ENCODE assay signal across 1 mouse cellular context in the genomic region with DNA sequence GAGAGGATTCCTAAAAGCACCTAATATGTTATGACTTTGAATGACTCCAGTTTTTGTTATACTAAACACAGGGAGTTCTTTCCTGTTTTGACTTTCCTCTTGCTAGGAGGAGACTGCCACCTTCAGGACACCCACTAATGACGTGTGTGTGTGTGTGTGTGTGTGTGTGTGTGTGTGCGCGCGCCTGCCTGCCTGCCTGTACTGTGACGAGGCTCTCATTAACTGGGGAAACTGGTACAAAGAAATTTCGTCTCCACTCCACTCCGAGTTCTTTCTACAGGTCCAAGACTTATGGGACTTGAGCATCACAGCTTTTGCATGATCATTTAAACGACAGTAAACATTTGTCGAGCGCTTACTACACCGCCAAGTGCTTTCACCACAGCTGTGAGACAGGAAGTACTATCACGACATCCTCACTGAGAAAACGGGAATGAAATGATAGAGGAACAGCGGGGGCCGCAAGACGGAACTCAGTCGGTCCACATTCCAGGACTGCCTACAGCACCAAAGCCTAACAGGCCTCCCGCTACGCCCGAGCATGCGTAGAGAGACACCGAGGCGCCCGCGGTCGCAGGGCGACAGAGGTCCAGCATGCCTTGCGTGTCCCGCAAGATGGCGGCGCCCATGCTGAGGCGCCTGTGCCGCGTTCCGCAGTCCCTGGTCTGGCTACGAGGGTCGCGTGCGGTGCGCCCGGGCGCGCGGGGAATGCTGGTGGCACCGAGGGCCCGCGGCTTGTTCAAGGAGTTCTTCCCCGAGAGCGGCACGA.
TF ChIP-seq lines count a peak whose summit lies in the region.

A gene (plus strand): TSS at position 597 of the 769 bp plus-strand sequence.

TF ChIP-seq in CH12.LX, 34 proteins besides CTCF, POLR2A, EP300 and RAD21 (continued from another document):
- TF ChIP-seq PAX5 (IDR thresholded peaks at IDR 0.05; ENCODE audit: low read length) (no peak), TBP (conservative IDR thresholded peaks at IDR 0.05; ENCODE audit: low read depth, low read length) (peak; percentile 92), MEF2A (IDR thresholded peaks at IDR 0.05; ENCODE audit: borderline replicate concordance, low read depth, low read length) (peak; percentile 80; the same call in 1 of the 2 replicates), POLR2AphosphoS2 (IDR thresholded peaks at IDR 0.05; ENCODE audit: low read depth, low read length) (peak; percentile 91), ELF1 (IDR thresholded peaks at IDR 0.05; ENCODE audit: low read depth, low read length) (peak; percentile 68), USF2 (conservative IDR thresholded peaks at IDR 0.05; ENCODE audit: low read depth, low read length) (no peak), HCFC1 (IDR thresholded peaks at IDR 0.05; ENCODE audit: low read depth, low read length) (peak; percentile 90), JUND (conservative IDR thresholded peaks at IDR 0.05; ENCODE audit: low read depth, low read length) (peak; percentile 76), ZKSCAN1 (IDR thresholded peaks at IDR 0.05; ENCODE audit: borderline replicate concordance, low read depth, low read length) (no peak), CHD1 (IDR thresholded peaks at IDR 0.05; ENCODE audit: low read depth, low read length) (no peak), KAT2A (IDR thresholded peaks at IDR 0.05; ENCODE audit: insufficient replicate concordance, low read length) (peak; percentile 87; the same call in 1 of the 2 replicates), USF1 (IDR thresholded peaks at IDR 0.05; ENCODE audit: low read depth, low read length) (no peak), UBTF (IDR thresholded peaks at IDR 0.05; ENCODE audit: low read depth, low read length) (no peak), ZMIZ1 (IDR thresholded peaks at IDR 0.05; ENCODE audit: low read depth, low read length) (peak; percentile 97), SMC3 (IDR thresholded peaks at IDR 0.05; ENCODE audit: low read depth, low read length) (peak; percentile 88), E2F4 (IDR thresholded peaks at IDR 0.05; ENCODE audit: insufficient replicate concordance, low read depth, low read length) (0 out of 2 replicates have a peak, but pooled peaks have one; percentile 34), CHD2 (IDR thresholded peaks at IDR 0.05; ENCODE audit: low read length) (no peak), MAZ (IDR thresholded peaks at IDR 0.05; ENCODE audit: low read depth, low read length) (no peak), ZC3H11A (IDR thresholded peaks at IDR 0.05; ENCODE audit: low read depth, low read length) (peak; percentile 30; the same call in 1 of the 2 replicates), MYC (IDR thresholded peaks at IDR 0.05; ENCODE audit: low read depth, low read length) (peak; percentile 95), JUN (IDR thresholded peaks at IDR 0.05; ENCODE audit: insufficient read depth, low read depth, low read length) (peak; percentile 52), ZNF384 (IDR thresholded peaks at IDR 0.05; ENCODE audit: low read depth, low read length) (no peak), TCF12 (IDR thresholded peaks at IDR 0.05; ENCODE audit: low read depth, low read length) (peak; percentile 93), NELFE (IDR thresholded peaks at IDR 0.05; ENCODE audit: low read depth, low read length) (peak; percentile 99), GABPA (IDR thresholded peaks at IDR 0.05; ENCODE audit: insufficient replicate concordance, low read depth, low read length) (no peak), NRF1 (IDR thresholded peaks at IDR 0.05; ENCODE audit: low read depth, low read length) (peak; percentile 96), SIN3A (IDR thresholded peaks at IDR 0.05; ENCODE audit: low read length) (peak; percentile 88; the same call in 1 of the 2 replicates), MAX (IDR thresholded peaks at IDR 0.05; ENCODE audit: low read length) (peak; percentile 95), BHLHE40 (IDR thresholded peaks at IDR 0.05; ENCODE audit: low read depth, low read length) (peak; percentile 61), RCOR1 (conservative IDR thresholded peaks at IDR 0.05; ENCODE audit: low read depth, low read length) (0 out of 2 replicates have a peak, but pooled peaks have one; percentile 10), MXI1 (IDR thresholded peaks at IDR 0.05; ENCODE audit: low read depth, low read length) (peak; percentile 94), MAFK (IDR thresholded peaks at IDR 0.05; ENCODE audit: insufficient replicate concordance, low read length) (no peak)
